Mouse (Mus musculus) A20 (cell line): Measurements from ENCODE around the gene Otog.

ENCODE experiments used
- DNase-seq: peaks from one replicate; pipeline ENCODE4 v3.0.0-alpha.2; 2011; ENCODE audit warnings: low read depth, low spot score

Gene Otog

DNA sequence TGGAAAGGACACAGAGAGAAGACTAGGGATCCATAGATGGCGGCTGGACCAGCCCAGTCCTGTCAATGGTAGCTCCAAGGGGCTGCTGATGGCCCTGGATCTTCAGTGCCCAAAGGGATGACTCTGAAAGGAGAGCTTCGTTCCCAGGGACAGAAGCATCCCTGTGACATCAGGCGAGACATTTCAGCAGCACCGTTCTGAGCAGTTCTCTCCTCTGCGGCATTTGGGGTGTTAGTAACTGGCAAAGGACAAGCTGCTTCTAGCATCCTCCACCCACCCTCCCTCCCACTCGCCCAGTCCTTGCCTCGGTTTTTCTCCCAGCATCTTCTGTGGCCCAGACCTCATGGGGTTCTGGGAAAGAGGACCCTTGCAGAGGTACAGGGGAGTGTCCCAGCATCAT is 41.5 kb downstream of the Otog start:
- DNase-seq = no peak

DNA sequence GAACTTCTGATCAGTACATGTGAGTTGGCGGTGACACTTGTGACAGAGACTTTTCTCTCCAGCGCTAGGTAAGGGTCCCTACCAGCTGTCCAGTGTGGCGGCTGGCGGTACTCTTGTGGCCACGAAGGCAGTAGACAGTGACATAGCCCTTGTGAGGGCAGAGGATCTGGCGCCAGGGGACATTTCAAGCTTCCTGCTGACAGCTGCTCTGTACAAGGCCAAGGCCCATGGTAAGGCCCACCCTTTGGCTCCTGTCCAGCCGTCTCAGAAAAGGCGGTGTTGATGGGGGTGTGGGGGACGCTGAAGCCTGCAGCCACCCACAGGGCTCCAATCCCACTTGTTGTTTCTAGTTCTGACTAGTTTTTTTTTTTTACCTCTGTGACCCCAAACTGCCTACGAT is 42.9 kb downstream of the Otog start:
- DNase-seq = no peak

DNA sequence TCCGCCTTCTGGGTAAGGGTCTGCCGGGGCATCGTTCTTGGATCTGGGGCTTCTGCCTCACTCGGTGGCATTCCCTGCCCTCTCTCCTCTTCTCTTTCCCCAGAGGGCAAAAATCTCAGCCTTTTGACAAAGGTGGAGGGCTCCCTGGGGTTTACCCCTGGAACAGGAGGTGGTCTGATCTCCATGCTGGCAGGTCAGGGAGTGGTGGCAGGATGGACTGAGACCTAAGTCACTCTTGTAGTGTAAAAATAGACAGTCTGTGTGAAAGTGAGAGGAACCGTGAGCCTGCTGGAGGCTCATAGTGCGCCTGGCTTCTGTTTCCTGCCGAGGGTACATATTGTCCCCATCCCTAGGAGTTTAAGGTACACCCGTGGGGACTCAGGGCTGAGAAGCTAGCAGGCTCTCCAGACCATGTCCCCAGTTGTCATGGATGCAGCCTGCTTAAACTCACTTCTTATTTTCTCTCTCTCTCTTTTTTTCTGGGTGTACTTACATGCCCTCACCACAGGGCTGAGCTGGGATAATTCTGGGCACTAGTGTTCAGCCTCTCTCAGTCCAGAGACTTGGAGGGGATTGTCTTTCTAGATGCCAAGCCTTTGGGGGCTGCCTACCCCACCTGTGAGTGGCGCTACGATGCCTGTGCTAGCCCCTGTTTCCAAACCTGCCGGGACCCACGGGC is 44.5 kb downstream of the Otog start:
- no peak for DNase-seq

- no peak for DNase-seq
These were observed 45.6 kb downstream of the Otog start for GRCm38 (mm10) chr7:46286391-46286790.

GRCm38 (mm10) chr7:46287051-46287450 is 46.3 kb downstream of the Otog start:
- no peak for DNase-seq

- DNase-seq = no peak
These were observed 55.5 kb downstream of the Otog start for GRCm38 (mm10) chr7:46296330-46296729.

GRCm38 (mm10) chr7:46301031-46301632 is 60.3 kb downstream of the Otog start:
- no peak for DNase-seq

- no peak for DNase-seq
These were observed 72.7 kb downstream of the Otog start for GRCm38 (mm10) chr7:46313486-46313885.

- peak; percentile 4 for DNase-seq
These were observed 73.6 kb downstream of the Otog start for GRCm38 (mm10) chr7:46314220-46315009.

- no peak for DNase-seq
These were observed 74.9 kb downstream of the Otog start for GRCm38 (mm10) chr7:46315692-46316091.

DNA sequence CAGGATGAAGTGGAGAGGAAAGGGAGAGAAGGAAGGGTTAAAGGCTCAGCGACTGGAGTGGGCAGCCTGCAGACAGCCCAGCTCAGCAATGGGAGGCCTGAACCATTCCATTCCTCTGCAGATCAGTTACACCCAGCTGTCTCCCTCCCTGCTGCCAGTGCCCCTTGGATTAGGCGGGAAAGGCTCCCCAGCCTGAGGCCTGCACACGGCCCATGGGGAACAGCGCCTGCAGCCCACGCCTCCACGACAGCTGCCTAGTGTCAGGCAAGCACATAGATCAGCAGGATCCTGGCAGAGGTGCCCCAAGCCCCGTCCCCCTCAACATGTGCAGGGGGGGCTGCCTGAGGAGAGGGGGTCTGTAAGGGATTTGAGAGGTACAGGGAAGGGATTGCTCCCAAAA is 76.2 kb downstream of the Otog start:
- DNase-seq = no peak

DNA sequence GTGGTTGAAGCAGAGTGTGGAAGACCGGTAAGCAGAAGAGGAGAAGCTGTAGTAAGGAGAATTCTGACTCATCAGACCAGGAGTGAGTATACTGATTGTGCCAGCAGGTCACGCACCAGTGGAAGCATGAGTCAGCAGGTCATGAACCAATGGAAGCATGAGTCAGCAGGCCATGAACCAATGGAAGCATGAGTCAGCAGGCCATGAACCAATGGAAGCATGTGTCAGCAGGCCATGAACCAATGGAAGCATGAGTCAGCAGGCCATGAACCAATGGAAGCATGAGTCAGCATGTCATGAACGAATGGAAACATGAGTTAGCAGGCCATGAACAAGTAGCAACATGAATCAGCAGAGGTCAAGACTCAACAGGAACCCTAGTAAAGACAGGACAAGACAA is 80.5 kb downstream of the Otog start:
- peak; percentile 16 for DNase-seq

DNA sequence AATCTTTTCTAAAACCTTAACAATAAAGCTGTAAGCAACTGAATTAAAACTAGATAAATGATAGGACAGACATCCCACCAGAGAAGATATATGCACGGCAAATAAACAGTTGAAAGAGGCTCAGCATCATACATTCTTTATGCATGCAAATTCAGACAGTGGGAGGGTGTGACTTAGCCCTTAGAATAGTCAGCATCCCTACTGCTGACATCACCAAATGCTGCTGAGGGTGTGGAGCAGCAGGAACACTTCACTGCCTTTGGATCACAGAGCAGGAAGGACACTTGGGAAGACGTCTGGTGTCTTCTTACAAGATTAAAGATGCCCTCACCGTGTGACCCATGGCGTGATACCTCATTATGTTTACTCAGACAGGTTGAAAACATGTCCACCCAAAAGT is 87.1 kb downstream of the Otog start:
- no peak for DNase-seq

GRCm38 (mm10) chr7:46337397-46337796 is 96.6 kb downstream of the Otog start:
- no peak for DNase-seq

DNA sequence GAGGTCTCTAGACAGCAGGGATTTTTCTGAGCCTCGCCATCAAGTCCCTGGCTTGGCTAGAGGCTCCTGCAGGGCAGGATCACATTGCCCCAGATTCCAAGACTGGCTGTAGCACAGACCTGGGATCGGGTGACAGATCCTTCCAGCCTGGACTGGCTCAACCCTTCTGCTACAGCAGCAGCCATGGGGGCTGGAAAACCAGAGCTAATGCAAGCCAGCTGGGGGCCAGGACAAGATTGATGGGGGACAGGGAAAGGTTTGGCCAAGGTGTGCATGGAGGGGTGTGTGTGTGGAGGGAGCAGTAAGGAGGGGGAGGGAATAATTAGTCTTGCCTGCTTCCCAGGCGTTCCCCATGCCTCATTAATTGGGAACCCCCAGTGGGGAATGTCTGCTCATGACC is 99.0 kb downstream of the Otog start:
- no peak for DNase-seq

DNA sequence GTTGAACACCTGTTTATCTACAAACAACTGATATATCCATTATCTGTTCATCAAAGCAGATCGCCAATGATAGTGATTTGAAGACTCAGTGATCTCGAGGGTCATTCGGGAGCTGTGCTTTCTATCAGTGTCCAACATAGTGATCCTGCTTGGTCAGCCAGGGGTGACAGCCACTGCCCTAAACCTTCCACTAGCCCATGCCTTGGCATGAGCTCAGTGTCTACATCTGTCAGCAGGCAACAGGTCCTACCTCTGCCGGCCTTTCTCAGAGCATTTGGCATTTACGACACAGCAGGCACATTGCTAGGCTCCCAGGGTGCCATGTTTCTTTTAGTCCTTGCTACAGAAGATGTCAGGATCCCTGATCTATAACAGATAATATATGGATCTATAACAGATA is 99.5 kb downstream of the Otog start:
- no peak for DNase-seq

- no peak for DNase-seq
These were observed 100.7 kb downstream of the Otog start for GRCm38 (mm10) chr7:46341471-46341870.

DNA sequence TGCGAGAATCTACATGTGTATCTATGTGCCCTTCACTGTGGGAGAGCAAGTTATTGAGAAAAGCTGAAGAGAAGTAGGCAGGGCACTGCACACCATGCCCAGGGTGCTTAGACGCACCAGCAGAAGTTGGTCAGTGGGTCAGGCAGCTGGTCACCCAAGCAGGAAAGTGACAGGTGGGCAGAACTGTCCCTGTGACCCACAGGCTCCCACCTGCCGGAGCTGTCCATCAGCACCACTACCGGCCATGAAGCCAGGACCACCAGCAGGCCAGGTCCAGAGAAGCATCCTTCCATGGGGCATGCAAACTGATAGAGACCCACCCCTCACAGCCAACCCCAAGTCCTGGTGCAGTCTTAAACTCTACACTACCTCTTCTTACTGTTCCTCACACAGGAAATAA is 106.9 kb downstream of the Otog start:
- DNase-seq = no peak

- no peak for DNase-seq
These were observed 108.0 kb downstream of the Otog start for GRCm38 (mm10) chr7:46348813-46349212.

DNA sequence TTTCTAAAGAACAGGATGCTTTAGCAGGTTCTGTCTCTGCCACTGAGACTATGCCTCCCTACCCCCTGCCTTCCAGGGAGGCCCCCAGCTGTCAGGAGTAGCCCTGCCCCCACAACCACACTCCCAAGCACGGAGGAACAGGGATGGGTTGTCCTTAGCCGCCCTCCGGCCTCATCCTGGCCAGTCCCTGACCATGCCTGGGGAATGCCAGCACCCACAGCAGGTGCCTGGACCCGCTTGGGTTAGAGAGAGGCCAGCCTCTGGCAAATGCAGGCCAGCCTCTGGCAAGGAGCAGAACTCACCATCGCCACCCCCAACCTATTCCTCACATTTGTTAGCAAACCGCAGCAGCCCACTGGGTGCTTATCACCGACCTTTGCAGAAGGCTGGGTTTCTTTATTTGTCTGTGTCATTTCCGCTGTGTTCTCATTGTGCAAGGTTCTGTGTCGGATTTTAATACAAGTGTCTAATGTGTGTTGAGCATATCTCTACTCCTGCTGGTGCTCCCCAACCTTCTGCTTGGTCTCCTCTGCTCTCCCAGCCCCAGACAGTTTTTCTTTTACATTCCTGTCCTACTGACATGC is 109.4 kb downstream of the Otog start:
- no peak for DNase-seq

- no peak for DNase-seq
These were observed 112.0 kb downstream of the Otog start for GRCm38 (mm10) chr7:46352748-46353147.

DNA sequence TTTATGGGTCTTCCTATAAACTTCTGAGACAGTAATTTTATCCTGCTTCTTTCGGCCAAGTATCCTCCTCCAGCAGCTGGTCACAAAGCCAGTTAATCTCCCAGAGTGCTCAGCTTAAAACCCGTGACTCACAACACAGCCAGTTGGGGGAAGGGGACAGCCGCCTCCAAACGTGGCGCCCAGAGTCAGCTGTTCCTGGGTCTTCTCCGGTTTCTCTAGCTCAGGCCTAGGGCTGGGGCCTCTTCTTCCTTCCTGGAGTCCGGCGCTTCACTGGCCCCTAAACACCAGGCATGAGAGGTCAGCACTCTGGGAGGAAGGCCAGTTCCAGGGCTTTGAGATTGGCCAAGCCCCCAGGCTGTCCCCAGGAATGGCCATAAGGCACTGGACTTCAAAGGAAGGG is 112.4 kb downstream of the Otog start:
- DNase-seq = no peak

GRCm38 (mm10) chr7:46353875-46354274 is 113.1 kb downstream of the Otog start:
- peak; percentile 12 for DNase-seq
